Mouse (Mus musculus): ENCODE data around the gene Rasgef1c. TPM values are rescaled to one million over a fixed set of nuclear protein-coding genes. Genes with fewer than 3 reads are reported as not detected.

Gene Rasgef1c
- polyA plus RNA-seq, 1 experiment from 2014 or later: not detected

DNA sequence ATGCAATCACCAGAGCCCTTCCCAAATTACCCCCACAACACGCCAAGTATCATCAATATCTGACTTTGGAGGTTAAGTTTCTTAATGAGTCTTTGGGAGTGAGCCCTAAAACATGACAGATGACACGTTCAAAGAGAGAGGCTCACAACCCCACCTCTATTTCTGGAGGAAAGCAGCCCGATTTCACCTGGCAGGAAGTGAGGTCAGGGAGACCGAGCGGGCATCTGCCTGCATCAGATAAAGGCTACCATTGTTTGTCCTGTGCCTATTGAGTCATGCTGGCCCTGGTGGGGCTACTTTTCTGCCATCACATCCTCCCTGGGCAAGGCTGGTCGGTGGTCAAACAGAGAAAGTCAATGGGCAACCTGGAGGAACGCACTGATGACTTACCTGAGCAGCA lies 115.9 kb downstream of the Rasgef1c start:
- 68% methylated on average over 7 of the region's 7 CpGs for WGBS
- no peak overlapping the region for H3K4me2 ChIP-seq (replicated peaks; ENCODE audit: low read depth, low read length)

DNA sequence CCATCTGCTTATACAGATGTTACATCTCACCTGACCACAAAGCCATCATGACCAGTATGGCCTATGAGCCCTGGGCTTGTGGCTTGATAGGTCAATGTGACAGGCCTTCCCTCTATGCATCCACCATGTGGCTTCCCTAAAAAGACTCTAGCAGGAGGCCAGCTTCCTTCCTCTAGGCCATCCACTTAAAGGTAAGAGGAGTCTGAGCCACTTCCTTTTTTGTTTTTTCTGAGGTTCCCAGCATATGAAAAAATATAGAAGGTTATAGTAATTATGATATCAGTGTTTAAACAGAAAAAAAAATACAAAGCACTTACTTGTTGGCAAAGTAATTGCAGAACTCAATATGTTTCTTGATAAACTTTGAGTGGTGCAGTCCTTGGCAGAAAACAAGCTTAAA lies 117.2 kb downstream of the Rasgef1c start:
- Histone ChIP-seq H3K4me3 (ENCODE audit: low read length) (no peak overlapping the region), H3K4me1 (ENCODE audit: control insufficient read depth, insufficient read depth, low read length) (no peaks in the 10 kb centered on the region), H3K9ac (ENCODE audit: low read depth, low read length) (no peak overlapping the region), H3K4me2 (replicated peaks; ENCODE audit: low read depth, low read length) (no peak overlapping the region), H3K27ac (ENCODE audit: low read depth, low read length) (no peak overlapping the region), H3K27me3 (ENCODE audit: control insufficient read depth, insufficient read depth, low read length) (no peaks in the 10 kb centered on the region), H3K9me3 (ENCODE audit: control insufficient read depth, low read length) (no peaks in the 10 kb centered on the region), H3K36me3 (ENCODE audit: control insufficient read depth, insufficient read depth, low read length) (no peaks in the 10 kb centered on the region)
- ATAC-seq (ENCODE audit: low FRiP score, low TSS enrichment): no peak

More for the DNA sequence above, 115.9 kb downstream of the Rasgef1c start:
- no peak overlapping the region for H3K4me3 ChIP-seq (ENCODE audit: low read length)
- H3K4me1 ChIP-seq (ENCODE audit: control insufficient read depth, insufficient read depth, low read length): no peaks in the 10 kb centered on the region
- no peaks in the 10 kb centered on the region for H3K36me3 ChIP-seq (ENCODE audit: control insufficient read depth, insufficient read depth, low read length)
- H3K27ac ChIP-seq (ENCODE audit: low read depth, low read length): no peak overlapping the region
- no peak overlapping the region for H3K9ac ChIP-seq (ENCODE audit: low read depth, low read length)
- H3K9me3 ChIP-seq (ENCODE audit: control insufficient read depth, low read length): no peaks in the 10 kb centered on the region
- ATAC-seq (ENCODE audit: low FRiP score, low TSS enrichment): no peak
- H3K27me3 ChIP-seq (ENCODE audit: control insufficient read depth, insufficient read depth, low read length): no peaks in the 10 kb centered on the region

DNA sequence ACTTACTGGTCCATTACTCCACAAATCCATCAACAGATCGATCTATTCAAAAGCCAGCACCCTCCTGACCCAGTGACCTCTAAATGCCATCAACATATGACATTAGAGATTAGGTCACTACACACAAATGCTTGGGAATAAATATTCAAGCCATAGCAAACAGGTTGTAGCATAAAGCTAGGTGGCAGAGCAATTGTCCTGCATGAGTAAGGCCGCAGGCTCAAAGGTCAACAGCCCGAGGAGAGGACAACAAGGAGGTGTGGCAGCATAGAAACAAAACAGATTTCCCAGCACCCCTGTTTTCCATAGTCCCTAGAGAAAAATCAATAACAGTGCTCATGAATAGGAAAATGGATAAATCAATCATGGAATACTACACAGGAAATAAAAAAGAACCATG lies 120.5 kb downstream of the Rasgef1c start:
- Histone ChIP-seq H3K4me1 (ENCODE audit: control insufficient read depth, insufficient read depth, low read length) (peaks cover 9% of the 10 kb centered on the region; the same call in 1 of the 2 replicates), H3K9ac (ENCODE audit: low read depth, low read length) (no peak overlapping the region), H3K4me3 (ENCODE audit: low read length) (no peak overlapping the region), H3K9me3 (ENCODE audit: control insufficient read depth, low read length) (no peaks in the 10 kb centered on the region), H3K36me3 (ENCODE audit: control insufficient read depth, insufficient read depth, low read length) (no peaks in the 10 kb centered on the region), H3K27me3 (ENCODE audit: control insufficient read depth, insufficient read depth, low read length) (no peaks in the 10 kb centered on the region), H3K27ac (ENCODE audit: low read depth, low read length) (no peak overlapping the region), H3K4me2 (replicated peaks; ENCODE audit: low read depth, low read length) (no peak overlapping the region)
- ATAC-seq (ENCODE audit: low FRiP score, low TSS enrichment): no peak
- WGBS: 64% methylated on average over 3 of the region's 3 CpGs

DNA sequence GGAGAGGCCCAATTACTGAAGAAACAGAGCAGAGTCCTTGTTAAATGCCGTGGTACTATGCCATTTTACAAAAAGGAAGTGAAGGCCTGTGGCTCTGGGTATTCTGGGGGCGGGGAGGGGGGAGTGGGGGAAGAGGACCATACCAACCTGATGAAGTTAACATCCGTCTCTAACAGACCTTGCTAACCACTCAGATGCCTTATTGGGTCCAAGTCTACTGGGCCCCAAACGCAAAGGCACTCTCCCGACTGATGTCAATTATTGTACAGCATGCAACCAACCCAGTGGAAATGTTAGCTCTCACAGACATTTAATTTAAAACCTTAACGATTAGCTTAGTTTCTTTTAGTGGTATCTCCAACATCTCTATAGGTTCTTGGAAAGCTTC lies 122.8 kb downstream of the Rasgef1c start:
- Histone ChIP-seq H3K4me3 (ENCODE audit: low read length) (peak overlapping the region; percentile 90), H3K36me3 (ENCODE audit: control insufficient read depth, insufficient read depth, low read length) (no peaks in the 10 kb centered on the region), H3K4me2 (replicated peaks; ENCODE audit: low read depth, low read length) (peak overlapping the region; percentile 91), H3K9ac (ENCODE audit: low read depth, low read length) (no peak overlapping the region), H3K27ac (ENCODE audit: low read depth, low read length) (no peak overlapping the region), H3K9me3 (ENCODE audit: control insufficient read depth, low read length) (no peaks in the 10 kb centered on the region), H3K27me3 (ENCODE audit: control insufficient read depth, insufficient read depth, low read length) (no peaks in the 10 kb centered on the region), H3K4me1 (ENCODE audit: control insufficient read depth, insufficient read depth, low read length) (peaks cover 9% of the 10 kb centered on the region; the same call in 1 of the 2 replicates)
- peak; percentile 44 for ATAC-seq (ENCODE audit: low FRiP score, low TSS enrichment)
- WGBS: 55% methylated on average over 6 of the region's 6 CpGs

DNA sequence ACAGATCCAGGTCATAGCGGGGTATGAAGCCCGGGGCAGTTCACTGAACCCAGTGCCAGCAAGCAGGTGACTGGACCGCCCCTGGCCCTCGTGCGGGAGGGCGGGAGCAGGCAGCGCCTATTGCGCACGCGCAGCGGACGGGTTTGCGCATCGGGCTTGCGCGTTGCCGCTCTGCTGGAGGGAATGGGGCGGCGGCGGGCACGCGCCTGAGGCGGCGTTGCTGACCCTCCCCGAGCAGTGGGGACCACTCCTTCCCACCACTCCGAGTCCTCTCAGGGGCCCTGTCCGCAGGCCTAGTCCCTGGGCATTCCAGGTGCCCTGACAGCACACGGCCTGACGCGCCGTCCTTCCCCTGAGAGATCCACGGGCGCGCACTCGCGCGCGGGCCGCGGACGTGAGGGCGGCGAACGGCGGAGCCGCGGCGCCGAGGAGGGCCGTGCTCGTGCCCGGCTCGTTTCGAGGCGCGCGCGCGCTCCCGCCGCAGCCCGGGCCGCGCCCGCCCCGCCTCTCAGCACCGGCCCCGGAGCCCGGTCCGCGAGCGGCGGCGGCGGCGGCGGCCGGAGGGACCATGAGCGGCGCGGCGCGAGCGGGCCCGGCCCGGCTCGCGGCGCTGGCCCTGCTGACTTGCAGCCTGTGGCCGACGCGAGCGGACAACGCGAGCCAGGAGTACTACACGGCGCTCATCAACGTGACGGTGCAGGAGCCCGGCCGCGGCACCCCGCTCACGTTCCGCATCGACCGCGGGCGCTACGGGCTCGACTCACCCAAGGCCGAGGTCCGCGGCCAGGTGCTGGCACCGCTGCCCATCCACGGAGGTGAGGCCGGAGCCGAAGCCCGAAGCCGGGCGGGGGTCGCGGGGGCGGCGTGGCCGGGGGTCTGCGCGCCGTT lies 123.4 kb downstream of the Rasgef1c start, which contains the start of gene Rnf130:
TSS of gene Rnf130 (plus strand) at position 514 of the 888 bp plus-strand sequence.
- WGBS: under 1% methylated on average over 88 of the region's 129 CpGs
- H3K27me3 ChIP-seq (ENCODE audit: control insufficient read depth, insufficient read depth, low read length): no peaks in the 10 kb centered on the region

DNA sequence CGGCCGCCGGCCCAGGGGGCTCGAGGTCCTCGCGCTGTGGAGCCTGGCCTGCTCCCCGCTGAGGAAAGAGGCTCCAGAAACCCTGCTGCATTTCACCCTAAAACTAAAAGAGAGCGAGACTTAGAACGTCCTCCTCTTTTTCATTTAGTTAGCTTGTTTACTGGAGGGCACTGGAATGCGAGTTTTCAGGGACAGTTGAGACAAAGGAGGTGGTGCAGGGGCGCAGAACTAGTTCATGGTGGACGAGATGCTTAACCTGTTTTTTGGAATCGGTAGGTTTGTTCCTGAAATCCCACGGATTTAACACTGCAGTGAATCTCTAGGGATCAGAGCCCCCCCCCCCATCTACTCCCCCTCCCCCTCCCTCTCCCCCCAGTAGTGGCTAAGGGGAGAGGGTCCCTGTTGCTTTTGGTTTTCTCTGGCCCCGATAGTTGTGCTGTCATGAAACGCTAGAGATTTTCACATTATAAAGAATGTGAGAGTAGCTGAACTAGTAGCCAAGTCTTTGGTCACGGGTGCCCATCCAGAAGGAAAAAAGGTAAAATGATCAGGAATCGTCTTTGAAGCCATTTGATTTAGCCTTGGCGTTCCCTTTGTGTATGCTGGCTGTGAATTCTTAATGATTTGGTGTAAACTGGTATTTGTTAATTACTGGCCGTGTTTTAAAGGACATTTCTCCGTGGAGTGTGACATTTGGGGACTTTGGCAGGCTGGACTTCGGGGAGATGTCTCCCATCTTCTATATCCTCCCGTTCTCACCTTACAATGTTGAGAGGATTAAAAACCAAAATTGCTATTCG lies 124.3 kb downstream of the Rasgef1c start:
- Histone ChIP-seq H3K4me2 (replicated peaks; ENCODE audit: low read depth, low read length) (peak overlapping the region; percentile 91), H3K27me3 (ENCODE audit: control insufficient read depth, insufficient read depth, low read length) (no peaks in the 10 kb centered on the region), H3K36me3 (ENCODE audit: control insufficient read depth, insufficient read depth, low read length) (no peaks in the 10 kb centered on the region), H3K4me3 (ENCODE audit: low read length) (peak overlapping the region; percentile 90), H3K27ac (ENCODE audit: low read depth, low read length) (peak overlapping the region; percentile 63), H3K4me1 (ENCODE audit: control insufficient read depth, insufficient read depth, low read length) (peaks cover 9% of the 10 kb centered on the region; the same call in 1 of the 2 replicates), H3K9ac (ENCODE audit: low read depth, low read length) (peak overlapping the region; percentile 97), H3K9me3 (ENCODE audit: control insufficient read depth, low read length) (no peaks in the 10 kb centered on the region)
- 6% methylated on average over 20 of the region's 24 CpGs for WGBS
- ATAC-seq (ENCODE audit: low FRiP score, low TSS enrichment): no peak

More for the DNA sequence above, 123.4 kb downstream of the Rasgef1c start, which contains the start of gene Rnf130:
- peak; percentile 94 for ATAC-seq (ENCODE audit: low FRiP score, low TSS enrichment)
- Histone ChIP-seq H3K27ac (ENCODE audit: low read depth, low read length) (peak within 1 kb of the TSS; percentile 84), H3K4me1 (ENCODE audit: control insufficient read depth, insufficient read depth, low read length) (peaks cover 9% of the 10 kb centered on the region; the same call in 1 of the 2 replicates), H3K4me2 (replicated peaks; ENCODE audit: low read depth, low read length) (peak within 1 kb of the TSS; percentile 91), H3K9ac (ENCODE audit: low read depth, low read length) (peak within 1 kb of the TSS; percentile 97), H3K9me3 (ENCODE audit: control insufficient read depth, low read length) (no peaks in the 10 kb centered on the region), H3K4me3 (ENCODE audit: low read length) (peak within 1 kb of the TSS; percentile 90), H3K36me3 (ENCODE audit: control insufficient read depth, insufficient read depth, low read length) (no peaks in the 10 kb centered on the region)

DNA sequence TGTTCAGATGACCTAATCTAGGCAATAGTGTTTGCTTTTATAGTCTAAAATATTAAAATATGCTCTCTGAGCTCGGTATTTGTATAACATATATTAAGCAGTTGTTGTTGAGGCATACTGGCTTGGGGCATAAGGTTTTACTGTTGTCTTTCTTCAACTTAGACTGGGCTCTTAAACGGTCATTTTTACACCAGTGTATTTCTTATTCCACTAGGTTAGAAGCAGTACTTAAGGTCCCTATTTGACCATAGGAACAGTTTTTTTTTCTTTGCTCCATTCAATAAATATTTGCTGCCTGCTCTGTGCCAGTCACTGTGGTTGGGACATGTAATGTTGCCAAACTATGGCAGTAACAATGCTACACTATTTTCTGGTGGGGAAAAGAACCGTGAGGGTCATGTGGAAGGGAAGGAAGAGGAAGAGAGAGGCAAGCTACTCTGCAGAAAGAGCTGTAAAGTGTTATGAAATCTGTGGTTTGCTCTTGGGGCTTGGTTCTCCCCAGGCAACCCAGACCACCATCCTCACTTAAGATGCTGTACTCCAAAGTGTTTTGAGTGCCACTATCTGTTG lies 125.0 kb downstream of the Rasgef1c start:
- Histone ChIP-seq H3K27ac (ENCODE audit: low read depth, low read length) (no peak overlapping the region), H3K4me2 (replicated peaks; ENCODE audit: low read depth, low read length) (peak overlapping the region; percentile 91), H3K9me3 (ENCODE audit: control insufficient read depth, low read length) (no peaks in the 10 kb centered on the region), H3K4me3 (ENCODE audit: low read length) (peak overlapping the region; percentile 90), H3K4me1 (ENCODE audit: control insufficient read depth, insufficient read depth, low read length) (peaks cover 9% of the 10 kb centered on the region; the same call in 1 of the 2 replicates), H3K9ac (ENCODE audit: low read depth, low read length) (peak overlapping the region; percentile 97; the same call in 1 of the 2 replicates), H3K27me3 (ENCODE audit: control insufficient read depth, insufficient read depth, low read length) (no peaks in the 10 kb centered on the region), H3K36me3 (ENCODE audit: control insufficient read depth, insufficient read depth, low read length) (no peaks in the 10 kb centered on the region)
- no peak for ATAC-seq (ENCODE audit: low FRiP score, low TSS enrichment)
- 51% methylated on average over 3 of the region's 3 CpGs for WGBS

DNA sequence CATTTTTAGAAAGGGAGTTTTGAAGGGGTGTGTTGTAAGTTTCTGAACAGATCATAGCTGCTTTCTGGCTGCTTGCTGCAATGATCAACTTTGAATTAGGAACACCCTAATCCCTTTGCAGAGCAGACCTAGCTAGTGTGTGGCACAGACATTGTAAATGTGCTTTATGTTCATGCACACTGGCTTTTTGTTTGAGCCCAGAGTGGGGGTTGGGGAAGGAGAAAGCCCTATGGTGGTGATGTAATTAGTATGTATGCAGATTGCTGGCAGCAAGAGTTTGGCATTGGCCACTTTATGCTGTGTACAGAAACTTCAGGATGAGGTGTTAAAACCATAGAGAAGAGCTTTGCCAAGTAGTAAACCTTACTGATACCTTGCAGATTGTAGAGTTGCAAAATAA lies 126.8 kb downstream of the Rasgef1c start:
- Histone ChIP-seq H3K4me3 (ENCODE audit: low read length) (no peak overlapping the region), H3K27me3 (ENCODE audit: control insufficient read depth, insufficient read depth, low read length) (no peaks in the 10 kb centered on the region)
- ATAC-seq (ENCODE audit: low FRiP score, low TSS enrichment): no peak

More for the DNA sequence above, 126.8 kb downstream of the Rasgef1c start:
- no peaks in the 10 kb centered on the region for H3K36me3 ChIP-seq (ENCODE audit: control insufficient read depth, insufficient read depth, low read length)
- H3K27ac ChIP-seq (ENCODE audit: low read depth, low read length): no peak overlapping the region
- peaks cover 9% of the 10 kb centered on the region; the same call in 1 of the 2 replicates for H3K4me1 ChIP-seq (ENCODE audit: control insufficient read depth, insufficient read depth, low read length)
- H3K9me3 ChIP-seq (ENCODE audit: control insufficient read depth, low read length): no peaks in the 10 kb centered on the region
- H3K9ac ChIP-seq (ENCODE audit: low read depth, low read length): no peak overlapping the region
- no peak overlapping the region for H3K4me2 ChIP-seq (replicated peaks; ENCODE audit: low read depth, low read length)
